Mouse (Mus musculus) midbrain, embryonic 16.5 days (tissue): ENCODE measurements around the gene Parpbp. TPM values are rescaled to one million over a fixed set of nuclear protein-coding genes. Genes with fewer than 3 reads are reported as not detected.

Source experiments
- ATAC-seq: fragments of 200-750 bp; cut with Nextera tagmentation; 2 replicates; pipeline ENCODE4 v1.8.0; 2017; ENCODE audit warnings: moderate TSS enrichment
- H3K27ac ChIP-seq: fragments of 300-500 bp; sonication (generic); 2 replicates; pipeline ENCODE4 v1.5.1; 2014; ENCODE audit warnings: mild to moderate bottlenecking, low read length, mixed read lengths
- H3K27me3 ChIP-seq: fragments of 300-500 bp; sonication (generic); 2 replicates; pipeline ENCODE4 v1.6.1; 2014; ENCODE audit warnings: low read depth, low read length, mixed read lengths; ENCODE audit not compliant: control insufficient read depth, insufficient read depth
- H3K36me3 ChIP-seq: fragments of 300-500 bp; sonication (generic); 2 replicates; pipeline ENCODE4 v1.6.1; 2014; ENCODE audit warnings: mild to moderate bottlenecking, low read length, moderate library complexity, mixed read lengths; ENCODE audit not compliant: control insufficient read depth, insufficient read depth
- H3K4me1 ChIP-seq: fragments of 300-500 bp; sonication (generic); 2 replicates; pipeline ENCODE4 v1.6.1; 2014; ENCODE audit warnings: mild to moderate bottlenecking, low read length, mixed read lengths; ENCODE audit not compliant: control insufficient read depth, insufficient read depth
- H3K4me2 ChIP-seq: fragments of 300-500 bp; sonication (generic); 2 replicates; pipeline ENCODE4 v1.6.1; 2014; ENCODE audit warnings: mild to moderate bottlenecking, low read length, mixed read lengths
- H3K4me3 ChIP-seq: fragments of 300-500 bp; sonication (generic); 2 replicates; pipeline ENCODE4 v1.5.1; 2014; ENCODE audit warnings: low read depth, mild to moderate bottlenecking, low read length, moderate library complexity, mixed read lengths
- H3K9ac ChIP-seq: fragments of 300-500 bp; sonication (generic); 2 replicates; pipeline ENCODE4 v1.6.1; 2014; ENCODE audit warnings: low read depth, low read length, mixed read lengths
- H3K9me3 ChIP-seq: fragments of 300-500 bp; sonication (generic); replicated peaks from 2 replicates; pipeline ENCODE4 v1.6.1; 2014; ENCODE audit warnings: mild to moderate bottlenecking, low read length, mixed read lengths; ENCODE audit not compliant: control insufficient read depth, poor library complexity, severe bottlenecking
- WGBS: fragments of 180-500 bp; shearing (Covaris S2); extraction: QIAGEN DNeasy Blood & Tissue Kit; methylation state at CpG from one replicate; pipeline ENCODE4 v1.1.7; 2014; 5-methylcytosine and 5-hydroxymethylcytosine counted together
- polyA plus RNA-seq: library from polyadenylated mRNA; unstranded; fragments of >200 nt; fragmentation: Nextera tagmentation; extraction: Ambion mirVana; gene quantifications from 2 replicates; pipeline ENCODE4 v1.2.1, GENCODE M21; 2015

Parpbp gene
- polyA plus RNA-seq, 1 experiment from 2014 or later: 1.4 TPM

- H3K36me3 ChIP-seq: no peaks in the 10 kb centered on the region
- no peak overlapping the region for H3K4me3 ChIP-seq
- 66% methylated on average over 11 of the region's 11 CpGs for WGBS
- no peak overlapping the region for H3K9ac ChIP-seq
- H3K27me3 ChIP-seq: no peaks in the 10 kb centered on the region
- H3K4me2 ChIP-seq: no peak overlapping the region
- H3K27ac ChIP-seq: no peak overlapping the region
- H3K9me3 ChIP-seq: no peaks in the 10 kb centered on the region
- no peaks in the 10 kb centered on the region for H3K4me1 ChIP-seq
- no peak for ATAC-seq
These were observed 100.5 kb downstream of the Parpbp start for GRCm38 (mm10) chr10:88046098-88046771.

- Histone ChIP-seq H3K4me2 (no peak overlapping the region), H3K9ac (no peak overlapping the region), H3K27me3 (no peaks in the 10 kb centered on the region), H3K4me3 (no peak overlapping the region), H3K4me1 (no peaks in the 10 kb centered on the region), H3K27ac (no peak overlapping the region), H3K36me3 (no peaks in the 10 kb centered on the region), H3K9me3 (no peaks in the 10 kb centered on the region)
- WGBS: 89% methylated on average over 4 of the region's 4 CpGs
- ATAC-seq: no peak
These were observed 102.4 kb downstream of the Parpbp start for GRCm38 (mm10) chr10:88044297-88044696.

Other genes starting within 250 kb of the Parpbp start
- 12.8 and 60.5 TPM in 2 replicates for gene Pmch, start 55.9 kb downstream of the Parpbp start, polyA plus RNA-seq
- 20.6 and 23.8 TPM in 2 replicates for gene Nup37, start 51 bp upstream of the Parpbp start, polyA plus RNA-seq
- 39.7 and 40.3 TPM in 2 replicates for gene Washc3, start 54.2 kb upstream of the Parpbp start, polyA plus RNA-seq
- 0.57 and 0.80 TPM in 2 replicates for gene Dram1, start 232.1 kb upstream of the Parpbp start, polyA plus RNA-seq
- gene Gnptab, start 232.2 kb upstream of the Parpbp start, polyA plus RNA-seq: 23.2 and 25.9 TPM in 2 replicates